Mouse (Mus musculus) stomach, postnatal 0 days (tissue): ENCODE results near the gene Nckap5. TPM values are rescaled to one million over a fixed set of nuclear protein-coding genes. Genes with fewer than 3 reads are reported as not detected.

Experiments
- ATAC-seq: fragments of 200-750 bp; cut with Nextera tagmentation; 2 replicates; pipeline ENCODE4 v1.8.0; 2017; ENCODE audit not compliant: low FRiP score, low TSS enrichment
- DNase-seq: peaks from one replicate; pipeline ENCODE4 v3.0.0-alpha.2; 2016; ENCODE audit warnings: low spot score
- H3K27ac ChIP-seq: fragments of 300-500 bp; sonication (generic); replicated peaks from 2 replicates; pipeline ENCODE4 v1.5.1; 2014; ENCODE audit warnings: mild to moderate bottlenecking, control low read depth
- H3K27me3 ChIP-seq: fragments of 300-500 bp; sonication (generic); 2 replicates; pipeline ENCODE4 v1.6.1; 2014; ENCODE audit warnings: low read length; ENCODE audit not compliant: control insufficient read depth, insufficient read depth
- H3K36me3 ChIP-seq: fragments of 300-500 bp; sonication (generic); 2 replicates; pipeline ENCODE4 v1.6.1; 2014; ENCODE audit warnings: low read length, mixed read lengths; ENCODE audit not compliant: control insufficient read depth, insufficient read depth
- H3K4me1 ChIP-seq: fragments of 300-500 bp; sonication (generic); replicated peaks from 2 replicates; pipeline ENCODE4 v1.6.1; 2014; ENCODE audit warnings: antibody characterized with exemption; ENCODE audit not compliant: control insufficient read depth, insufficient read depth
- H3K4me2 ChIP-seq: fragments of 300-500 bp; sonication (generic); replicated peaks from 2 replicates; pipeline ENCODE4 v1.6.1; 2014; ENCODE audit warnings: low read depth, mild to moderate bottlenecking, control low read depth, moderate library complexity
- H3K4me3 ChIP-seq: fragments of 300-500 bp; sonication (generic); 2 replicates; pipeline ENCODE4 v1.5.1; 2014; ENCODE audit warnings: low read depth, low read length, control low read depth
- H3K9ac ChIP-seq: fragments of 300-500 bp; sonication (generic); 2 replicates; pipeline ENCODE4 v1.6.1; 2014; ENCODE audit warnings: mild to moderate bottlenecking, low read length, control low read depth, mixed read lengths
- H3K9me3 ChIP-seq: fragments of 300-500 bp; sonication (generic); 2 replicates; pipeline ENCODE4 v1.6.1; 2016; ENCODE audit warnings: low read length; ENCODE audit not compliant: control insufficient read depth
- CTCF ChIP-seq: IDR thresholded peaks from 2 replicates; pipeline ENCODE4 v1.5.1; 2016; ENCODE audit warnings: antibody characterized with exemption, low read depth, mild to moderate bottlenecking, moderate library complexity
- EP300 ChIP-seq: optimal IDR thresholded peaks from 2 replicates; pipeline ENCODE3; 2016; ENCODE audit warnings: antibody characterized with exemption
- WGBS: fragments of 180-500 bp; shearing (Covaris S2); extraction: QIAGEN DNeasy Blood & Tissue Kit; methylation state at CpG from one replicate; pipeline ENCODE4 v1.1.7; 2014; 5-methylcytosine and 5-hydroxymethylcytosine counted together
- polyA plus RNA-seq: library from polyadenylated mRNA; unstranded; fragments of >200 nt; fragmentation: Nextera tagmentation; extraction: Ambion mirVana; gene quantifications from 2 replicates; pipeline ENCODE4 v1.2.1, GENCODE M21; 2015

The Nckap5 gene
- polyA plus RNA-seq, 1 experiment from 2014 or later: 1.9 TPM

DNA sequence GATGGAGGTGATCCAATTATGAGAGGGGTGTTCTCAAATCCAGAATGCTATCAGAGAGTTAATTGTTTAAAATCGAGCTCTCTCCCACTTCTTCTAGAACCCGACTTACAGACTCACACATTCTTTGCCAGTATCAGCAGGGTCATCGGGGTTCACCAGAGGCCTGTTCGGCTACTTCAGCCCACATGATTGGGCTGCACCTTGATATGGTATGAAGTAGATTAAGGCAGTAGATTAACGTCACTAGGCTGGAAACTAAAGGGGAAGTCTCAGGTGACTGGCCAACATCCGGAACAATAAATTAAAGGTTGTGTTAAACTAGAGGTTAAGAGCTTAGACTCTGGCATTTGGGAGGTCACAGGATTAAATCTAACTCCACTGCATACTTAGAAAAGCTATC lies 8.4 kb downstream of the Nckap5 start:
- Histone ChIP-seq H3K4me2 (no peak overlapping the region), H3K9me3 (no peaks in the 10 kb centered on the region), H3K27me3 (no peaks in the 10 kb centered on the region), H3K4me3 (no peak overlapping the region), H3K9ac (no peak overlapping the region), H3K27ac (no peak overlapping the region), H3K4me1 (0 out of 2 replicates have a peak, but pooled peaks cover 2% of the 10 kb centered on the region), H3K36me3 (no peaks in the 10 kb centered on the region)
- no peak for DNase-seq
- TF ChIP-seq CTCF: no peak
- TF ChIP-seq EP300: no peak
- WGBS: 64% methylated on average over 6 of the region's 6 CpGs
- ATAC-seq: no peak

DNA sequence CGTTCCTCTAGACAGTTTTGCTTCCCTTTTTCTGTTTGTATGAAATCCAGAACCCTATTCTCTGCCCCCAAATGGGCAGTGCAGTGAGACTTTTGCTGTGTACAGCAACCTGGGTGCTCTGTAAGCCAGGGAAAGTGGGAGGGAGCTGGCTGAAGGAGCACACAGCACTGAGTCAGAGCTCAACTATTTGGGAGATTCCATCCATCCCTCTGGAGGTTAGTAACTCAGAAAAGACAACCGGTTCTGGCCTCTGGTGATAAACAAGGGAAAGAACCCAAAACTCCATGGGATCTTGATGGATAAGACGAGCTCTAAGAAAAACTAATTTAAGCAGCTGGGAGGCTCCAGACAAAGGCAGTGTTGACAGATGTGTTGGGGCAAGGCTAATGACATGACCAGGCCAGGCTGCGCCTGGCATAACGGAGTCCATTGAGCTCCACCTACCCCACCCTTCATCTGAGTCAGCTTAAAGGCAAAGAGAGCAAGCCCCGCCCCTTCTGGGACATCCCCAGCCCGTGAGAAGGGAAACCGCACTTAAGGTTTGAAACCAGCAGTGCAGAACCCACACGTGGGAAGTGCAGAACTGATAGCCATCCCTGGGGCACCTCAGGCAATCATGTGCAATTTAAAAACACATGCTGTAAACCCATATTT lies 13.1 kb downstream of the Nckap5 start:
- H3K27me3 ChIP-seq: no peaks in the 10 kb centered on the region
- DNase-seq (peak; percentile 45), ATAC-seq (peak; percentile 85; the same call in 1 of the 2 replicates)
- H3K27ac ChIP-seq: no peak overlapping the region; the same call in 1 of the 2 replicates
- H3K4me2 ChIP-seq: peak overlapping the region; percentile 8; the same call in 1 of the 2 replicates
- no peak overlapping the region for H3K9ac ChIP-seq
- no peaks in the 10 kb centered on the region for H3K36me3 ChIP-seq
- H3K4me3 ChIP-seq: no peak overlapping the region
- no peaks in the 10 kb centered on the region for H3K9me3 ChIP-seq
- WGBS: 17% methylated on average over 9 of the region's 9 CpGs
- H3K4me1 ChIP-seq: peaks cover 2% of the 10 kb centered on the region; the same call in 1 of the 2 replicates
- TF ChIP-seq CTCF (no peak), EP300 (peak; percentile 55)

DNA sequence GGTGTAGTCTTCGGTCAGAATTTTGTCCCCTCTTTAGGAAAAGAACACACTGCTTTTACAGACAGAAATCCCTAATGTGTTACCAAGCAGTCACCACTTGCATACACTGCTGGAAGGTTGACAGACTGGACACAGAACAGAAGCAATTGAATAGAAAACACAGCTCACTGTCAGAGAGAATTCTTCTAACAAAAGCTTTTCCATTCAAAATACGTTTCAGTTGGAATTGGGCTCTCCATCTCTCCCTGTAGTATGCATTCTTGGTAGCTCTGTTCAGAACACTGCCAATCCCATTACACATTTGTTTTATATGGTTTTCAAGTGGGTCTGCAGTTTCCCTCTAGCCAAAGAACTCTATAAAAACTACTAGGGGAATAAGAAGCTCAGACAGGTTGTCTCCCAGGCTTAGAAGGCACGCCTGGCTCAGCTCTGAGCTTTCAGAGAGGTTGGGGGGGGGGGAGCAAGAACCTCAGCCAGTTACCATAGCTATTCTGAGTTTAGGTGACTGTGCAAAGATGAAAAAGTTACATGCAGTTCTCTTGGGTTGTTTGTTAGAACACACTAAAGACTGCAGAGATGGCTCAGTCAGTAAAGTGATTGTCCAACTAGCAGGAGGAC lies 23.5 kb downstream of the Nckap5 start:
- TF ChIP-seq CTCF (no peak), EP300 (no peak)
- 53% methylated on average over 3 of the region's 3 CpGs for WGBS
- no peak for DNase-seq

DNA sequence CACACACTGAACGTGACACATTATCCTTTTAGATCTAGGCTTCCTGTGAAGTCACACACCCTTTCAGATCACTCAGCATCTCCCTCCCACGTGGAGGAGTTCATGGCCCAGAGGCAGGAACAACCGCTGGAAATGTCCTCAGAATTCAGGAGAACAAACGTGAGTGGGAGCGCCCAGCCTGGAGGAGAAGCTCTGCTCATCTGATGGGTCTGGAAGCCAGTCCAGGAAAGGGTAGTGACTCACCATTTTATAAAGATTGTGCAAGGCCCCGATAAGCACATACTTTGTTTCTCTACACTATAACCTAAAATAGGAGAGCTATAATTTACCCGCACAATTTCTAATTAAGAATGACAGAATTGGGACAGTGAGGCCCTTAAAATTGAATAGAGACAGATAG lies 24.1 kb downstream of the Nckap5 start:
- H3K9ac ChIP-seq: no peak overlapping the region
- no peak overlapping the region for H3K27ac ChIP-seq
- no peaks in the 10 kb centered on the region for H3K36me3 ChIP-seq
- H3K4me2 ChIP-seq: no peak overlapping the region
- DNase-seq (no peak), ATAC-seq (peak; percentile 40; the same call in 1 of the 2 replicates)
- H3K9me3 ChIP-seq: no peaks in the 10 kb centered on the region
- no peak overlapping the region for H3K4me3 ChIP-seq
- WGBS: 53% methylated on average over 7 of the region's 7 CpGs
- no peaks in the 10 kb centered on the region for H3K27me3 ChIP-seq
- no peaks in the 10 kb centered on the region for H3K4me1 ChIP-seq
- TF ChIP-seq EP300 (no peak), CTCF (no peak)

More for the DNA sequence above, 23.5 kb downstream of the Nckap5 start:
- Histone ChIP-seq H3K4me1 (no peaks in the 10 kb centered on the region), H3K9me3 (no peaks in the 10 kb centered on the region), H3K4me3 (no peak overlapping the region), H3K36me3 (no peaks in the 10 kb centered on the region), H3K27ac (no peak overlapping the region), H3K9ac (no peak overlapping the region), H3K4me2 (no peak overlapping the region), H3K27me3 (no peaks in the 10 kb centered on the region)
- ATAC-seq: no peak

DNA sequence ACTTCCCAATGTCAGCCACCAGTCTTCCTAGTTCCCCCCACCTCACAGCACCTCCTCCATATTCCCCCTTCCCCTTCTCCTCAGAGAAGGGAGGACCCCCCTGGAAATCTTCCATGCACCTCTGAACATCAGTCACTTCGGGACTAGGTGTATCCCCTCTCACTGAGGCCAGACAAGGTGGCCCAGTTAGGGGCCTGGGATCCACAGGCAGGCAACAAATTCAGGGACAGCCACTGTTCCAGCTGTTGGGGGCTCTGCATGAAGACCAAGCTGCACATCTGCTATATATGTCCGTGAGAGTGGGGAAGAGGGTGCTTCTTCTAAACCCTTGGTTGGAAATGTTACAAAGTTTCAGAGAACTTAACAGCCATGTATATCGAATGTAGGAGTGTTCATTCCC lies 28.2 kb downstream of the Nckap5 start:
- Histone ChIP-seq H3K36me3 (no peaks in the 10 kb centered on the region), H3K9ac (no peak overlapping the region), H3K4me1 (no peaks in the 10 kb centered on the region), H3K4me3 (no peak overlapping the region), H3K9me3 (no peaks in the 10 kb centered on the region), H3K27me3 (no peaks in the 10 kb centered on the region), H3K4me2 (no peak overlapping the region), H3K27ac (no peak overlapping the region)
- no peak for TF ChIP-seq CTCF
- TF ChIP-seq EP300: no peak
- WGBS: 76% methylated on average over 3 of the region's 3 CpGs
- DNase-seq (no peak), ATAC-seq (no peak)

DNA sequence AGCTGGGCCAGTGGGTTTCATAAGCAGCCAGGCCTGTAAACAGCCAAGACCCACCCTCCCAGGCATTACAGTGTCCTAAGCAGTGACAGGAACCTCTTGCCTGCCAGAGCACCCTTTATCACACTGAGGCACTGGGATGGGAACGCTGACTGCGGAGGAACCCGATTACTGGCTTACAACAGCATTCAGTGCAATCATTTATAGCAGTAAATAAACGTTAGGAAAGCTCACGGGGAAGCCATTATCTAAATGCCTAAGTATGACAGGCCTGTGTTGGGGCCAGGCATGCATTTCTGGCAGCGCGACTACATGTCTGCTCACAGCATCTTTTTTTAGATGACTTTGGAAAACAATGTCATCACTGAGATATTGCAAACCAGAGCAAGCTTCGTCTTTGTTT lies 28.9 kb downstream of the Nckap5 start:
- Histone ChIP-seq H3K4me1 (no peaks in the 10 kb centered on the region), H3K4me3 (no peak overlapping the region), H3K9me3 (no peaks in the 10 kb centered on the region), H3K4me2 (no peak overlapping the region), H3K27me3 (no peaks in the 10 kb centered on the region), H3K36me3 (no peaks in the 10 kb centered on the region), H3K9ac (no peak overlapping the region), H3K27ac (no peak overlapping the region)
- peak; percentile 57; the same call in 1 of the 2 replicates for ATAC-seq
- no peak for DNase-seq
- 33% methylated on average over 8 of the region's 8 CpGs for WGBS
- TF ChIP-seq EP300: no peak
